Mouse (Mus musculus): ENCODE results near the gene Gata5.

DNA sequence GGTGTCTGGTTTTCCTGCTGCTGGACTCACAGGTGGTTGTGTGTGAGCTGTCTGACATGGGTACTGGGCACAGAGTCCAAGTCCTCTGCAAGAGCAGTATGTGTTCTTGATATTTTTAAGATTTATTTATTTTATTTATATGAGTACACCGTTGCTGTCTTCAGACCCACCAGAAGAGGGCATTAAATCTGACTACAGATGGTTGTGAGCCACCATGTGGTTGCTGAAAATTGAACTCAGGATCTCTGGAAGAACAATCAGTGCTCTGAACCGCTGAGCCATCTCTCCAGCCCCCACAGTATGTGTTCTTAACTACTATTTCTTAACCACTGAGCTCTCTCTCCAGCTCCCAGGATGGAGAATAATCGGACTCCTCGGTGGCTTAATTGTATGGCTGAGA lies 32.3 kb downstream of the Gata5 start:
- TF ChIP-seq CTCF (IDR thresholded peaks at IDR 0.05; ENCODE audit: control insufficient read depth, insufficient read depth, insufficient replicate concordance, low read depth, low read length) (no peak), POLR2A (IDR thresholded peaks at IDR 0.05; ENCODE audit: control insufficient read depth, low read depth, low read length) (no peak)

All from testis, adult 2 months (tissue).